Mouse (Mus musculus) embryonic fibroblast, embryonic 13.5 days (primary cell): ENCODE results near the gene Pin1.

Source experiments
- CTCF ChIP-seq: IDR thresholded peaks from 2 replicates; pipeline ENCODE4 v1.5.1; 2011; ENCODE audit warnings: mild to moderate bottlenecking, control low read depth, low read length, moderate library complexity, borderline replicate concordance; ENCODE audit not compliant: insufficient read depth
- POLR2A ChIP-seq: IDR thresholded peaks from 2 replicates; pipeline ENCODE4 v1.6.1; 2011; ENCODE audit warnings: low read depth, mild to moderate bottlenecking, control low read depth, low read length, moderate library complexity

GRCm38 (mm10) chr9:20705420-20705819 is 53.5 kb downstream of the Pin1 start:
- TF ChIP-seq POLR2A: 0 out of 2 replicates have a peak, but pooled peaks have one; percentile 15
- 0 out of 2 replicates have a peak, but pooled peaks have one; percentile 3 for TF ChIP-seq CTCF
